Mouse (Mus musculus) frontal cortex, postnatal 14 days (tissue): ENCODE measurements around the gene Bmpr2.

ENCODE experiments used
- DNase-seq, 2 experiments: peaks; one replicate each; pipeline ENCODE4 v3.0.0; 2022; ENCODE audit warnings: low spot score in 2 of 2

Bmpr2 gene

GRCm38 (mm10) chr1:59899679-59900078, 136.5 kb downstream of the Bmpr2 start:
- DNase-seq: no peak

- no peak for DNase-seq
These were observed 138.1 kb downstream of the Bmpr2 start for GRCm38 (mm10) chr1:59901082-59901876.

GRCm38 (mm10) chr1:59902634-59903033, 139.4 kb downstream of the Bmpr2 start:
- DNase-seq: no peak

GRCm38 (mm10) chr1:59904630-59905295, 141.6 kb downstream of the Bmpr2 start:
- no peak for DNase-seq

- DNase-seq: no peak
These were observed 142.7 kb downstream of the Bmpr2 start for GRCm38 (mm10) chr1:59905916-59906315.

DNA sequence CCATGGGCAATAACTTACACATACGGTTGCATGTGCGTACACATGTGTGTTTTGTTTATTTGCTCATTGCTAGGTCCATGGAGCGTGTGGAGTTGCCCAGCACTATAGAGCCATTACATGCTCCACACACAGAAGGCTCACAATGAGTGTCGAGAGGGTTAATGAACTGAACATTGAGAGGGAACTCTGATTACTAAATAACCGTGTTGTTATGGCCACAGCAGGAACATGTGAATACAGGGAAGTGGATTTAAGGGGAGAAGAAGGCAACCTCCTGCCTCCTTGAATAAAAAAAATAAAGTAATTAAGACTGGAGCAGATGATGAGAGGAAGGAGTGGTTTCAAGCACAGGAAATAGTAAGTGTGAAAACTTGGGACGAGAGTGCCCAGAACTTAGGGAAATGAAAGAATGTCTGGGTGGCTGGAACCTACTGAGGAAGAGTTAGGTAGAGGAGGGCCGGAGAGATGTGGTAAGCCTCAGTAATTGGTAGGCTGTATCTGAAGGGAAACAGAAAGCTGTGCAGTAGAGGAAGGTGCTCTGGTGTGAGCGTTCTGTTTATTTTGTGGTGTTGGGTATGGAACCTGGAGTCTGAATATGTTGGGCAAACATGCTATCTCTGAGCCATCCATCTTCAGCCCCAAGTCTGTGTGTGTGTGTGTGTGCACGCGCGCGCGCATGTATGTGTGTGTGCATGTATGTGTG, 143.8 kb downstream of the Bmpr2 start:
- DNase-seq: no peak

- DNase-seq: no peak
These were observed 144.5 kb downstream of the Bmpr2 start for GRCm38 (mm10) chr1:59907700-59908099.

- DNase-seq: no peak
These were observed 147.7 kb downstream of the Bmpr2 start for GRCm38 (mm10) chr1:59910941-59911340.

GRCm38 (mm10) chr1:59912413-59913157, 149.4 kb downstream of the Bmpr2 start, which contains the start of gene Fam117b:
TSS of gene Fam117b (plus strand) at chr1:59913006.
- DNase-seq: peak; percentile 98 to 99

- peak; percentile 43 to 51 for DNase-seq
These were observed 150.1 kb downstream of the Bmpr2 start for GRCm38 (mm10) chr1:59913195-59913868.

DNA sequence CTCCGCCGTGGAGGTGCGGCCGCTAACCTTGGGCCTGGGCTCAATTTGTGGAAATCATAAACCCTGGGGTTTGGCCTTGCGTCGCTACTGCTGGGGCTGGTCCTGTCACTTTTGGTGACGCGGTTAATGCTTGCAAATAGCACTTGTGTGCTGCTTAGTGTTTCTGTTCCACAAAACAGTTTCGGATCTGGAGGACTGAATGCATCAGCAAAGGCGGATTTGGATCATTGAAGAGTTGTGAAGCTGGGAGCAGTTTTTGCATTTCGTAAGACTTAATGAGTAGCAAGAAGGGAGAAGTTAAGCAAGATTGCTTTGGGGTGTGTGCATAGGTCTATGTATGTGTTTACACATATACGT, 150.6 kb downstream of the Bmpr2 start:
- peak in 1 of 2 experiments; percentile 10 for DNase-seq

DNA sequence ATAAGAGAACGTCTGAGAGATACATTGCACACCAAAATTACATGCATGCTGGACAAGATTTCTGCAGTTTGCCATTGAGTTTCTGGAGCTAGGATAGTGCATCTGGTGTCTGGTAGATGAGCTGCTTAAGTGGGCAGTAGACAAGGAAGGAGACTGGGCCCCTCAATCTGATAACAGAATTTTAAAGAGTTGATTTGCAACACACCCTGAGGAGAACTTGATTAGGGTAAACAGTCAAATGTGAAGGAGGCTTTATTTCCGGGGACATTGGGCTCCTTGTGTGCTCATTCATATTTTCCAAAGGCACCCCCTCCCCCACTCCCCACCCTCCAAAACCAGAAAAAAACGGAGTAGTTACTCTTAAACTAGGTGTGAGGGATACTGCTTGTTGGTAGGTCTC, 151.6 kb downstream of the Bmpr2 start:
- no peak for DNase-seq

DNA sequence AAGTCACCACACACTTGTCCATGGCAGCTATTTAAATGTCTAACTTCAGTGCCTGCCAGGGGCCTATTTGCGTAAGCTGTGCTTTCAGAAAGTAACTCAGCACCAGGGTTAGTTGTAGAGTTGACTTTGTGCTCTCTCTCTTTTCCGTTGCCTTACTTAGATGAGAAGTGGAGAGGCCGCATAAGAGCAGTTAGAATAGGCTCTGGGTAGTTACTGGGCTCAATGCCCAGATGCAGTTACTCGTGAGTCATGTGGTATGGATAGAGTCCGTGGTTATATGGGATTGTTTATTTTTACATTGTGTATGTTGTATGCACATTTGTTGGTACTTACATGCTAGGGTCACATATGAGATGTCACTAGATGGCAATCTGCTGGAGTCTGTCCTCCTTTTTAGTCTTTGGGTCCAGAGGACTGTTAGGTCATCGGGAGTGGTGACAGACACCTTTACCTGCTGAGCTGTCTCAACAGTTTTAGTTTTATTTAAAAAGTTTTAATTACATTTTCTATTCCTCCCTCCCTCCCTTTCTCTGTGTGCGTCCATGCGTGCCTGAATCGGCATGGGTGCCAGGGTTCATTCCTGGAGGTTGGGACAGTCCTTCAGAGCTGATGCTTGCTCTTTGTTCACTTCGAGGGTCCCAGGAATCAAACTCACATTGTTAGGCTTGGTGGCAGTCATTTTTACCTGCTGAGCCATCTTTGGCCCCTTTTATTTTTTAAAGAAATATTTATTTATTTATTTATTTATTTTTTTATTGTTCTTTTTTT, 152.8 kb downstream of the Bmpr2 start:
- DNase-seq: no peak

DNA sequence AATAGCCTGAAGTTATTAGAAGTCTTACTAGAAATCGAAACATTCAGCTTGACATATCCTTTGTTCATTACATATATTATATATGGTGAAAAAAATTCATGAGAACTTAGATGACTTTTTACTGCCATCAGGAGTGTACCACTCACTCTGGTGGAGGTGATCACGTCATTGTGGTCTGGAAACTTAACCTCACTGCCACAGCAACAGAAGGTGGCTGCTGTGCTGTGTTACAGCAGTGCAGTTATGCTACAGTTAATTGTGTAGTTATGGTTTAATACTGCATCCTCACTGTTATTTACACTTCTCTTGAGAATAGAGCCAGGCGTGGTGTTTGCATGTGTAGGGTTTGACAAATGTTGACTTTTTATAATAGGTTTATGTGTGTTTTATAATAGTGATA, 154.2 kb downstream of the Bmpr2 start:
- no peak for DNase-seq

- DNase-seq: no peak
These were observed 154.9 kb downstream of the Bmpr2 start for GRCm38 (mm10) chr1:59918075-59918474.

- DNase-seq: no peak
These were observed 160.0 kb downstream of the Bmpr2 start for GRCm38 (mm10) chr1:59923201-59923600.

- no peak for DNase-seq
These were observed 160.5 kb downstream of the Bmpr2 start for GRCm38 (mm10) chr1:59923673-59924072.

DNA sequence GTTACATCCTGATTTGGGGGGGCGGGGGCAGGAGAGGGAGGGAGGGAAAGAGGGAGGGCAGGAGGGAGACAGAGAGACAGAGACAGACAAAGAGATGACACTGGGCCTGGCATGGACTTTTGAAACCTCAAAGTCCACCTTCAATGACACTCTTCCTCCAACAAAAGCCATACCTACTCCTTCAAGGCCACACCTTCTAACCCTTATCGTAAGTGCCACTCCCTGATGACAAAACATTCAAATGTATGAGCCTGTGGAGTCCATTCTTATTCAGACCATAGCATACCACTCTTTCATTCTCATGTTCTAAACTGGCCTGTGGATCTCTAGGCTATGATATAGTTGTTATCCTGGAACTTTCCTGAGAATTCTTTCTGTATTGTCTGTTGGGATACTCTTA, 161.2 kb downstream of the Bmpr2 start:
- no peak for DNase-seq

DNA sequence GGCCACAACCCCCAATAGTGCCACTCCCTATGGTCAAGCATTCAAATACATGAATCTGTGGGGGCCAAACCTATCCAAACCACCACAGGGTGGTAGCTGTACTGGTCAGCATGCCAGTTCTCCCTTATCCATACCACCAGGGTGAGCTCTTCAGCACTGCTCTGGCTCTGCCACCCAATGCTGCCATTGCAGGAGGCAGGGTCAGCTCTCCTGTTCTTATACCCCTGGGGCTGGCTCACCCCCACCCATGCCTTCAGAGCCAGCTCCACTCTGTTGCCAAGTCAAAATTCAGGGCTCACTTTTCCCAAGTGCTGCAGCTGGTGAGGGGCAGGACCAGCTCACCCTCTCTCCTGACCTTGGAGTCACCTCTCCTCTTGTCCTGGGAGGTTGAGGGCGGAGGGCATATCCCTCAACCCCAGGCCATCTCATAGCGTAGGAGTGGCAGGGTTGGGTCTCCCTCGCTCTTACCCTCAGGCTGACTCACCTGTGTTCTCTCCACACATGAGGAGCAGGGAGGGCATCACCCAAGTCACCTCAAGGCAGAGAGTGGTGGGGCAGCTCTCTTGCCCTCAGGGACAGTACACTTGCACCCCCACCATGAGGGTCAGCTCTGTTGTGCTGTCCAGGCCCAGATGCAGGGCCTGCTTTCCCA, 162.9 kb downstream of the Bmpr2 start:
- DNase-seq: no peak

- DNase-seq: no peak
These were observed 164.0 kb downstream of the Bmpr2 start for GRCm38 (mm10) chr1:59927131-59927680.
